Mouse (Mus musculus) E14TG2a.4 (cell line): ENCODE results near the gene 4931406C07Rik.

ENCODE experiments used
- CTCF ChIP-seq: conservative IDR thresholded peaks from 2 replicates; pipeline ENCODE4 v1.5.1; 2014; ENCODE audit warnings: low read length
- NANOG ChIP-seq: IDR thresholded peaks from 2 replicates; pipeline ENCODE4 v1.6.1; 2014; ENCODE audit warnings: borderline replicate concordance, low read length, mixed read lengths

DNA sequence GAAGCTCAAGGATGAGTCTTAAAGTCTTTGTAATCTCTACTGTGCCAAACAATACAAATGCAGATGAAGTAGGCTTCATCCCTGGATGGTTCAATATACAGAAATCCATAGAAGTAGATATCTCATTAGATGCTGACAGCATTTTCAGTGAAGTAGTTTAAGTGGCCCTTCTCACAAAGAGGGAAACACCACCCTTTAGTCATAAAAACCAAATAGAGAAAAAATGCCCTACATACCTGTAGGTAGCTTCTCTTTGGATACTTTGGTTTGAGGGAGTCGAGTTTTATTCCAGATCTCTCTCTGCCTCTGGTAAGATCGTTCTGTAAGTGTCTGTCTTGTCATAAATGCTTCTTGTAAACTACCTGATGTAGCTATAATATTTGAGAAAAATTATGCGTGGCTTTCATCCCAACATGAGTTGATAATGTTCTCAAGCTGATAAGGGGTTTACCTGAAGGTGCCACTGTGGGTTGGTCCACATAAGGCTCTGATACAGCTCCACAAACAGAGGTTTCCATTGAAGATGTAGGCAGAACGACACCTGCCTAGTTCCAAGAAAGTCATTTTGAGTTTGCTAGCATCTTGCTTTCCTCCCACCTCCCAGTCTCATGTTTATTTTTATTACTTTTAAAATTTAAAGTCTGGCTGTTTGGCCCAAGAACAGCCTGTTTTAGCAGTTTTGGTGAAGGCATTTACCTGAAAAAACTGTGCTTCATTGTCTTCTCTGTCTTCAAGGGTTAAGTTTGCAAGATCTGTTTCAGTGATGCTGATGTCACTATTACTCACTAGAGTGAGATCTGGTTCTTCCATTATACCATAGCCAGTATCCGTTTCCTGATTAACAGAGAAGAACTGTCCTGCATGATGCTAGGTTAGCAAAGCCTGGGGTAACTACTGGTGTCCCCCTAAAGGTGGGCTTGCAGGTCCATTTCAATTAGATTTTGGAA is 11.2 kb upstream of the 4931406C07Rik start:
- TF ChIP-seq NANOG (no peak), CTCF (no peak)
